Mouse (Mus musculus) MEL (cell line): ENCODE results near the gene Fer1l5. TPM values are rescaled to one million over a fixed set of nuclear protein-coding genes. Genes with fewer than 3 reads are reported as not detected.

ENCODE experiments used
- DNase-seq: peaks from one replicate; pipeline ENCODE4 v3.0.0; 2011; ENCODE audit warnings: low read depth, low spot score
- H3K27ac ChIP-seq: 2 replicates; pipeline ENCODE4 v1.5.1; 2012; ENCODE audit warnings: low read depth, mild to moderate bottlenecking, control low read depth, low read length, moderate library complexity; ENCODE audit not compliant: control insufficient read depth
- H3K27me3 ChIP-seq, 2 experiments: fragments of 150-350 bp in 1 of 2; sonication (generic) in 1 of 2; 2 replicates each; pipeline ENCODE4 v1.6.1; 2012; ENCODE audit warnings: low read length in 2 of 2, mild to moderate bottlenecking in 2 of 2, improper control_type of control experiment in 1 of 2, moderate library complexity in 1 of 2; ENCODE audit not compliant: insufficient read depth in 2 of 2, control insufficient read depth in 1 of 2
- H3K36me3 ChIP-seq, 2 experiments: 2 replicates each; pipeline ENCODE4 v1.6.1; 2012 to 2014; ENCODE audit warnings: low read length in 2 of 2, improper control_type of control experiment in 1 of 2, inconsistent platforms in 1 of 2, mild to moderate bottlenecking in 1 of 2; ENCODE audit not compliant: insufficient read depth in 2 of 2, control insufficient read depth in 1 of 2
- H3K4me1 ChIP-seq, 2 experiments: fragments of 150-350 bp in 1 of 2; sonication (generic) in 1 of 2; 2 replicates each; pipeline ENCODE4 v1.6.1; 2012; ENCODE audit warnings: low read length in 2 of 2, improper control_type of control experiment in 1 of 2, mild to moderate bottlenecking in 1 of 2; ENCODE audit not compliant: insufficient read depth in 2 of 2, control insufficient read depth in 1 of 2
- H3K4me3 ChIP-seq, 2 experiments: fragments of 150-350 bp in 1 of 2; sonication (generic) in 1 of 2; 2 replicates each; pipeline ENCODE4 v1.5.1; 2012; ENCODE audit warnings: low read depth in 2 of 2, low read length in 2 of 2, mild to moderate bottlenecking in 2 of 2, moderate library complexity in 2 of 2, control low read depth in 1 of 2, improper control_type of control experiment in 1 of 2; ENCODE audit not compliant: control insufficient read depth in 1 of 2, insufficient read depth in 1 of 2
- H3K79me2 ChIP-seq: 2 replicates; pipeline ENCODE4 v1.6.1; 2012; ENCODE audit warnings: mild to moderate bottlenecking, low read length, moderate library complexity; ENCODE audit not compliant: control insufficient read depth, poor library complexity, insufficient read depth
- H3K9ac ChIP-seq: 2 replicates; pipeline ENCODE4 v1.6.1; 2012; ENCODE audit warnings: low read depth, mild to moderate bottlenecking, control low read depth, low read length, moderate library complexity; ENCODE audit not compliant: control insufficient read depth, poor library complexity, severe bottlenecking
- H3K9me3 ChIP-seq: fragments of 150-350 bp; sonication (generic); replicated peaks from 2 replicates; pipeline ENCODE4 v1.6.1; 2012; ENCODE audit warnings: mild to moderate bottlenecking, low read length, improper control_type of control experiment, moderate library complexity; ENCODE audit not compliant: insufficient read depth
- BHLHE40 ChIP-seq: IDR thresholded peaks from 2 replicates; pipeline ENCODE4 v1.6.1; 2012; ENCODE audit warnings: low read depth, mild to moderate bottlenecking, inconsistent platforms, low read length, improper control_type of control experiment, borderline replicate concordance
- CHD1 ChIP-seq: IDR thresholded peaks from 2 replicates; pipeline ENCODE4 v1.6.1; 2012; ENCODE audit warnings: low read depth, mild to moderate bottlenecking, inconsistent platforms, low read length, improper control_type of control experiment
- CHD2 ChIP-seq: IDR thresholded peaks from 2 replicates; pipeline ENCODE4 v1.6.1; 2011; ENCODE audit warnings: low read length, improper control_type of control experiment
- CTCF ChIP-seq, 3 experiments: IDR thresholded peaks in 2 of 3; conservative IDR thresholded peaks in 1 of 3; 2 replicates each; pipeline ENCODE4 v1.5.1; 2011 to 2012; ENCODE audit warnings: low read length in 3 of 3, low read depth in 2 of 3, mild to moderate bottlenecking in 2 of 3, improper control_type of control experiment in 1 of 3, inconsistent platforms in 1 of 3, mixed read lengths in 1 of 3, moderate library complexity in 1 of 3; ENCODE audit not compliant: control insufficient read depth in 1 of 3, insufficient read depth in 1 of 3, poor library complexity in 1 of 3, severe bottlenecking in 1 of 3
- E2F4 ChIP-seq: IDR thresholded peaks from 2 replicates; pipeline ENCODE4 v1.6.1; 2011; ENCODE audit warnings: low read depth, low read length, improper control_type of control experiment, borderline replicate concordance
- ELF1 ChIP-seq: IDR thresholded peaks from 2 replicates; pipeline ENCODE4 v1.6.1; 2014; ENCODE audit warnings: low read depth, mild to moderate bottlenecking, inconsistent platforms, low read length, improper control_type of control experiment, moderate library complexity
- EP300 ChIP-seq, 2 experiments: IDR thresholded peaks; 2 replicates each; pipeline ENCODE4 v1.6.1; 2011; ENCODE audit warnings: improper control_type of control experiment in 2 of 2, low read length in 2 of 2, low read depth in 1 of 2, mild to moderate bottlenecking in 1 of 2
- ETS1 ChIP-seq: IDR thresholded peaks from 2 replicates; pipeline ENCODE4 v1.6.1; 2012; ENCODE audit warnings: low read depth, mild to moderate bottlenecking, inconsistent platforms, low read length, improper control_type of control experiment, moderate library complexity
- GABPA ChIP-seq: IDR thresholded peaks from 2 replicates; pipeline ENCODE4 v1.6.1; 2012; ENCODE audit warnings: low read depth, mild to moderate bottlenecking, inconsistent platforms, low read length, improper control_type of control experiment, moderate library complexity
- GATA1 ChIP-seq: IDR thresholded peaks from 2 replicates; pipeline ENCODE4 v1.6.1; 2011; ENCODE audit warnings: low read depth, low read length, improper control_type of control experiment
- HCFC1 ChIP-seq: IDR thresholded peaks from 2 replicates; pipeline ENCODE4 v1.6.1; 2012; ENCODE audit warnings: low read depth, mild to moderate bottlenecking, inconsistent platforms, low read length, improper control_type of control experiment, moderate library complexity
- MAFK ChIP-seq: IDR thresholded peaks from 2 replicates; pipeline ENCODE4 v1.6.1; 2011; ENCODE audit warnings: low read depth, mild to moderate bottlenecking, low read length, improper control_type of control experiment, borderline replicate concordance
- MEF2A ChIP-seq: IDR thresholded peaks from 2 replicates; pipeline ENCODE4 v1.6.1; 2014; ENCODE audit warnings: low read depth, mild to moderate bottlenecking, inconsistent platforms, low read length, improper control_type of control experiment; ENCODE audit not compliant: poor library complexity, insufficient replicate concordance, severe bottlenecking; ENCODE audit errors: extremely low read depth
- MXI1 ChIP-seq: IDR thresholded peaks from 2 replicates; pipeline ENCODE4 v1.6.1; 2011; ENCODE audit warnings: mild to moderate bottlenecking, low read depth, low read length, improper control_type of control experiment
- MYC ChIP-seq: IDR thresholded peaks from 2 replicates; pipeline ENCODE4 v1.6.1; 2011; ENCODE audit warnings: low read depth, mild to moderate bottlenecking, low read length, improper control_type of control experiment, moderate library complexity
- NELFE ChIP-seq: IDR thresholded peaks from 2 replicates; pipeline ENCODE4 v1.6.1; 2011; ENCODE audit warnings: low read depth, low read length, improper control_type of control experiment
- NRF1 ChIP-seq: IDR thresholded peaks from 2 replicates; pipeline ENCODE4 v1.6.1; 2014; ENCODE audit warnings: low read depth, mild to moderate bottlenecking, inconsistent platforms, low read length, improper control_type of control experiment, moderate library complexity; ENCODE audit not compliant: poor library complexity, insufficient read depth, severe bottlenecking
- POLR2A ChIP-seq, 2 experiments: IDR thresholded peaks; 2 replicates each; pipeline ENCODE4 v1.6.1; 2011 to 2012; ENCODE audit warnings: low read length in 2 of 2, mild to moderate bottlenecking in 2 of 2, control low read depth in 1 of 2, improper control_type of control experiment in 1 of 2, low read depth in 1 of 2, moderate library complexity in 1 of 2; ENCODE audit not compliant: control insufficient read depth in 1 of 2, insufficient read depth in 1 of 2, poor library complexity in 1 of 2
- POLR2AphosphoS2 ChIP-seq: IDR thresholded peaks from 2 replicates; pipeline ENCODE4 v1.6.1; 2011; ENCODE audit warnings: low read length, improper control_type of control experiment
- POLR2AphosphoS5 ChIP-seq: IDR thresholded peaks from 2 replicates; pipeline ENCODE4 v1.6.1; 2012; ENCODE audit warnings: low read depth, borderline replicate concordance, mild to moderate bottlenecking, inconsistent platforms, low read length, moderate library complexity, mixed read lengths
- RAD21 ChIP-seq: IDR thresholded peaks from 2 replicates; pipeline ENCODE4 v1.6.1; 2011; ENCODE audit warnings: mild to moderate bottlenecking, low read depth, low read length, improper control_type of control experiment
- RCOR1 ChIP-seq: IDR thresholded peaks from 2 replicates; pipeline ENCODE4 v1.6.1; 2012; ENCODE audit warnings: low read depth, mild to moderate bottlenecking, inconsistent platforms, low read length, improper control_type of control experiment
- SIN3A ChIP-seq: IDR thresholded peaks from 2 replicates; pipeline ENCODE4 v1.6.1; 2012; ENCODE audit warnings: low read length, improper control_type of control experiment, inconsistent platforms
- TAL1 ChIP-seq: IDR thresholded peaks from 2 replicates; pipeline ENCODE4 v1.6.1; 2012; ENCODE audit warnings: mild to moderate bottlenecking, inconsistent platforms, low read length, moderate library complexity, mixed read lengths
- TCF12 ChIP-seq: IDR thresholded peaks from 2 replicates; pipeline ENCODE4 v1.6.1; 2014; ENCODE audit warnings: low read depth, mild to moderate bottlenecking, inconsistent platforms, low read length, improper control_type of control experiment, moderate library complexity
- ZC3H11A ChIP-seq: IDR thresholded peaks from 2 replicates; pipeline ENCODE4 v1.6.1; 2012; ENCODE audit warnings: low read depth, mild to moderate bottlenecking, inconsistent platforms, low read length, improper control_type of control experiment
- ZKSCAN1 ChIP-seq: IDR thresholded peaks from 2 replicates; pipeline ENCODE4 v1.6.1; 2012; ENCODE audit warnings: low read depth, mild to moderate bottlenecking, inconsistent platforms, low read length, improper control_type of control experiment, moderate library complexity
- ZNF384 ChIP-seq: IDR thresholded peaks from 2 replicates; pipeline ENCODE4 v1.6.1; 2012; ENCODE audit warnings: low read depth, mild to moderate bottlenecking, inconsistent platforms, low read length, improper control_type of control experiment
- polyA plus RNA-seq, 2 experiments: library from polyadenylated mRNA; stranded (reverse) in 1 of 2; unstranded in 1 of 2; fragments of >175 nt in 1 of 2; fragments of >200 nt in 1 of 2; gene quantifications; 2 replicates each; pipeline versions ENCODE4 v1.2.1 to v1.2.4; 2012; ENCODE audit warnings: low replicate concordance in 2 of 2, low read depth in 1 of 2; ENCODE audit not compliant: insufficient read length in 2 of 2, insufficient read depth in 1 of 2, missing spikeins in 1 of 2
- total RNA-seq: library from RNA; depleted of rRNA; stranded (reverse); fragments of 300-350 nt; gene quantifications from 2 replicates; pipeline ENCODE4 v1.2.3, GENCODE M21; 2012

Gene Fer1l5
- total and polyA plus RNA-seq, 3 experiments = 2.3 TPM; not detected in 2

GRCm38 (mm10) chr1:36368112-36368968 lies 3.8 kb upstream of the Fer1l5 start:
- DNase-seq = peak; percentile 62
- TF ChIP-seq MXI1 (peak; percentile 66; the same call in 1 of the 2 replicates), ETS1 (no peak), CHD1 (0 out of 2 replicates have a peak, but pooled peaks have one; percentile 60), SIN3A (peak; percentile 28; the same call in 1 of the 2 replicates), GATA1 (no peak), HCFC1 (0 out of 2 replicates have a peak, but pooled peaks have one; percentile 9)
- peaks cover 2 to 19% of the 10 kb centered on the region in 2 experiments; a peak in 2 of 4 replicates for H3K4me1 ChIP-seq
- H3K4me3 ChIP-seq = peak overlapping the region; percentile 79 to 93
- H3K27ac ChIP-seq = no peak overlapping the region
- H3K79me2 ChIP-seq = peaks cover 33% of the 10 kb centered on the region
- peaks cover 20 to 29% of the 10 kb centered on the region in 2 experiments for H3K36me3 ChIP-seq
- H3K9me3 ChIP-seq = no peaks in the 10 kb centered on the region
- H3K9ac ChIP-seq = peak overlapping the region; percentile 91
- no peaks in the 10 kb centered on the region for H3K27me3 ChIP-seq

- Histone ChIP-seq H3K4me1 (peaks cover 2 to 19% of the 10 kb centered on the region in 2 experiments; a peak in 2 of 4 replicates), H3K36me3 (peaks cover 20 to 25% of the 10 kb centered on the region in 2 experiments), H3K27me3 (no peaks in the 10 kb centered on the region), H3K4me3 (peak within 1 kb of the TSS; percentile 79 to 93), H3K79me2 (peaks cover 33% of the 10 kb centered on the region), H3K9me3 (no peaks in the 10 kb centered on the region), H3K27ac (no peak within 1 kb of the TSS), H3K9ac (peak within 1 kb of the TSS; percentile 91)
- DNase-seq = peak; percentile 94
- TF ChIP-seq CTCF (IDR thresholded peaks at IDR 0.05 in 2 of 3, conservative IDR thresholded peaks at IDR 0.05 in 1 of 3; ENCODE audit: control insufficient read depth in 1 of 3, insufficient read depth in 1 of 3, low read depth in 2 of 3, low read length in 3 of 3, poor library complexity in 1 of 3, severe bottlenecking in 1 of 3) (0 out of 6 replicates have a peak, but pooled peaks of 1 of the 3 experiments have one; percentile 4), ZC3H11A (no peak), E2F4 (no peak), NELFE (peak; percentile 91), POLR2AphosphoS5 (no peak), NRF1 (peak; percentile 82), RAD21 (no peak), TAL1 (no peak), ELF1 (peak; percentile 81), GABPA (no peak), ZKSCAN1 (no peak), MAFK (no peak), POLR2A (IDR thresholded peaks at IDR 0.05; ENCODE audit: control insufficient read depth in 1 of 2, insufficient read depth in 1 of 2, low read depth in 1 of 2, low read length in 2 of 2, poor library complexity in 1 of 2) (peak; percentile 84 to 92; a peak in 3 of 4 replicates), MEF2A (no peak), HCFC1 (peak; percentile 84), CHD2 (no peak), TCF12 (peak; percentile 42; the same call in 1 of the 2 replicates), MXI1 (peak; percentile 58), CHD1 (no peak), EP300 (IDR thresholded peaks at IDR 0.05; ENCODE audit: low read depth in 1 of 2, low read length in 2 of 2) (no peak), ZNF384 (no peak), BHLHE40 (no peak), SIN3A (peak; percentile 93), RCOR1 (no peak), POLR2AphosphoS2 (peak; percentile 71), MYC (no peak)
Measured at GRCm38 (mm10) chr1:36368969-36369645, 3.0 kb upstream of the Fer1l5 start, which contains the start of gene Kansl3. Gene Kansl3, minus strand, starts transcription at chr1:36369181.
